8 mouse cellular contexts compared by ENCODE assay signal in genomic region chr5:21640961-21641360, GRCm38 (mm10). TPM values are rescaled to one million over a fixed set of nuclear protein-coding genes. Genes with fewer than 3 reads are reported as not detected.
A peak's percentile ranks its signal among the peaks of the same experiment; 100 is the strongest.
DNase-seq lines count a peak whose midpoint lies in the region; ATAC-seq and TF ChIP-seq lines count a peak whose summit lies in the region.

No protein-coding gene starts in this region.

- peak in 1 of 2 experiments; percentile 33 for DNase-seq in heart, adult 2 months
- DNase-seq in heart, embryonic 10.5 days (ENCODE audit: low spot score): no peak
- DNase-seq in 3T3-L1 (ENCODE audit: low read depth, low spot score): peak; percentile 71
- peak; percentile 82 for DNase-seq in NIH3T3 (ENCODE audit: low read depth)
- peak; percentile 54 for DNase-seq in embryonic facial prominence, embryonic 10.5 days (ENCODE audit: low spot score)
- peak; percentile 56 for DNase-seq in limb, embryonic 10.5 days (ENCODE audit: low spot score)
- peak; percentile 80 for DNase-seq in right cerebral cortex, postnatal 4 days

- no peak overlapping the region for H3K4me2 ChIP-seq in forebrain, embryonic 13.5 days

- no peak for TF ChIP-seq POLR2A in heart, adult 2 months (IDR thresholded peaks at IDR 0.05; ENCODE audit: insufficient read depth, low read depth, low read length)

- no peaks in the 10 kb centered on the region; the same call in 1 of the 2 replicates for H3K27me3 ChIP-seq in heart, adult 2 months (ENCODE audit: control insufficient read depth, insufficient read depth, low read length)
- H3K27me3 ChIP-seq in heart, embryonic 10.5 days (ENCODE audit: insufficient read depth, poor library complexity, severe bottlenecking): peaks cover 8% of the 10 kb centered on the region
- peaks cover 10% of the 10 kb centered on the region for H3K27me3 ChIP-seq in embryonic facial prominence, embryonic 10.5 days (replicated peaks; ENCODE audit: low read depth, poor library complexity, severe bottlenecking)
- H3K27me3 ChIP-seq in limb, embryonic 10.5 days (ENCODE audit: low read depth, poor library complexity, severe bottlenecking): no peaks in the 10 kb centered on the region
- no peaks in the 10 kb centered on the region for H3K27me3 ChIP-seq in forebrain, embryonic 13.5 days

- no peaks in the 10 kb centered on the region for H3K4me1 ChIP-seq in heart, adult 2 months (ENCODE audit: control insufficient read depth, insufficient read depth, low read length)
- peaks cover 5% of the 10 kb centered on the region; the same call in 1 of the 2 replicates for H3K4me1 ChIP-seq in heart, embryonic 10.5 days
- H3K4me1 ChIP-seq in embryonic facial prominence, embryonic 10.5 days: 0 out of 2 replicates have a peak, but pooled peaks cover 6% of the 10 kb centered on the region
- peaks cover 7% of the 10 kb centered on the region for H3K4me1 ChIP-seq in limb, embryonic 10.5 days
- peaks cover 6% of the 10 kb centered on the region; the same call in 1 of the 2 replicates for H3K4me1 ChIP-seq in forebrain, embryonic 13.5 days

- no peak for ATAC-seq in forebrain, embryonic 13.5 days

- WGBS in heart, adult 2 months: 0% methylated on average over 1 of the region's 1 CpGs
- WGBS in heart, embryonic 10.5 days: 7% methylated on average over 1 of the region's 1 CpGs
- WGBS in embryonic facial prominence, embryonic 10.5 days: 7% methylated on average over 1 of the region's 1 CpGs
- 3% methylated on average over 1 of the region's 1 CpGs for WGBS in limb, embryonic 10.5 days
- WGBS in forebrain, embryonic 13.5 days: 3% methylated on average over 1 of the region's 1 CpGs

- no peaks in the 10 kb centered on the region for H3K9me3 ChIP-seq in heart, embryonic 10.5 days
- H3K9me3 ChIP-seq in embryonic facial prominence, embryonic 10.5 days: no peaks in the 10 kb centered on the region
- no peaks in the 10 kb centered on the region for H3K9me3 ChIP-seq in limb, embryonic 10.5 days (replicated peaks)
- no peaks in the 10 kb centered on the region for H3K9me3 ChIP-seq in forebrain, embryonic 13.5 days (replicated peaks)

- no peaks in the 10 kb centered on the region for H3K79me2 ChIP-seq in heart, adult 2 months (replicated peaks; ENCODE audit: control insufficient read depth, insufficient read depth, low read length)

- no peaks in the 10 kb centered on the region for H3K36me3 ChIP-seq in heart, adult 2 months (ENCODE audit: control insufficient read depth, insufficient read depth, low read length)
- H3K36me3 ChIP-seq in heart, embryonic 10.5 days: no peaks in the 10 kb centered on the region
- no peaks in the 10 kb centered on the region for H3K36me3 ChIP-seq in embryonic facial prominence, embryonic 10.5 days (replicated peaks)
- no peaks in the 10 kb centered on the region for H3K36me3 ChIP-seq in limb, embryonic 10.5 days
- H3K36me3 ChIP-seq in forebrain, embryonic 13.5 days (ENCODE audit: poor library complexity, severe bottlenecking): no peaks in the 10 kb centered on the region

- no peak for TF ChIP-seq EP300 in heart, adult 2 months (IDR thresholded peaks at IDR 0.05; ENCODE audit: insufficient read depth, low read depth, low read length)

- TF ChIP-seq CTCF in heart, adult 2 months (IDR thresholded peaks at IDR 0.05): peak; percentile 86

- intact Hi-C loops in heart, adult 2 months (cut with DNase I): loop anchor here (1.0 to 10.0 kb wide), 3 partner anchors 206 to 756 kb away; partner anchors contain the start of genes Phtf2 and Tmem60

- H3K4me3 ChIP-seq in heart, adult 2 months: no peak overlapping the region
- no peak overlapping the region for H3K4me3 ChIP-seq in heart, embryonic 10.5 days
- H3K4me3 ChIP-seq in embryonic facial prominence, embryonic 10.5 days: no peak overlapping the region
- H3K4me3 ChIP-seq in limb, embryonic 10.5 days: no peak overlapping the region
- no peak overlapping the region for H3K4me3 ChIP-seq in forebrain, embryonic 13.5 days

- H3K27ac ChIP-seq in heart, adult 2 months: no peak overlapping the region
- H3K27ac ChIP-seq in heart, embryonic 10.5 days: no peak overlapping the region
- no peak overlapping the region for H3K27ac ChIP-seq in embryonic facial prominence, embryonic 10.5 days (replicated peaks)
- H3K27ac ChIP-seq in limb, embryonic 10.5 days: no peak overlapping the region
- no peak overlapping the region for H3K27ac ChIP-seq in forebrain, embryonic 13.5 days

- no peak overlapping the region for H3K9ac ChIP-seq in heart, adult 2 months (ENCODE audit: low read depth, low read length)
- no peak overlapping the region for H3K9ac ChIP-seq in forebrain, embryonic 13.5 days

RNA-seq across cellular contexts. Expression of gene Fbxl13, which starts 4.5 kb away (rescaled TPM):
- total RNA-seq in heart, adult 2 months (2021): not detected
- polyA plus RNA-seq in heart, adult 2 months (2012; rRNA removed): 0.35 and 0.47 TPM in 2 replicates
- 0.22 and 0.26 TPM in 2 replicates for polyA plus RNA-seq in heart, embryonic 10.5 days (2016; fragmentation: Nextera tagmentation; extraction: Ambion mirVana)
- 0.09 and 0.28 TPM in 2 replicates for polyA plus RNA-seq in embryonic facial prominence, embryonic 10.5 days (2016; fragmentation: Nextera tagmentation; extraction: Ambion mirVana)
- 0.15 TPM in 1 of 2 replicates, not detected in the other for polyA plus RNA-seq in limb, embryonic 10.5 days (2016; fragmentation: Nextera tagmentation; extraction: Ambion mirVana)
- 0.09 and 0.29 TPM in 2 replicates for polyA plus RNA-seq in forebrain, embryonic 13.5 days (2015; fragmentation: Nextera tagmentation; extraction: Ambion mirVana)

RNA-seq across cellular contexts. Expression of gene Armc10, which starts 4.7 kb away (rescaled TPM):
- 1 to 10 TPM; 8.0 to 9.4 TPM for total RNA-seq in heart, adult 2 months (2021)
- polyA plus RNA-seq in heart, adult 2 months (2012; rRNA removed): 10.8 and 12.2 TPM in 2 replicates
- polyA plus RNA-seq in heart, embryonic 10.5 days (2016; fragmentation: Nextera tagmentation; extraction: Ambion mirVana): 23.0 and 32.8 TPM in 2 replicates
- polyA plus RNA-seq in embryonic facial prominence, embryonic 10.5 days (2016; fragmentation: Nextera tagmentation; extraction: Ambion mirVana): 63.1 and 63.4 TPM in 2 replicates
- polyA plus RNA-seq in limb, embryonic 10.5 days (2016; fragmentation: Nextera tagmentation; extraction: Ambion mirVana): 50.3 and 61.9 TPM in 2 replicates
- 82.1 and 84.1 TPM in 2 replicates for polyA plus RNA-seq in forebrain, embryonic 13.5 days (2015; fragmentation: Nextera tagmentation; extraction: Ambion mirVana)
